Mouse (Mus musculus) ovary, postnatal 14 days (tissue): ENCODE results near the gene Dennd4b.
"Not testable (repeated sequence)": the region's sequence is repeated elsewhere in the genome, so short reads cannot be mapped to it uniquely, and the experiment has no call there.

ENCODE experiments used
- DNase-seq: peaks from one replicate; pipeline ENCODE4 v3.0.0; 2022; ENCODE audit warnings: low spot score

Dennd4b gene

GRCm38 (mm10) chr3:90279216-90279615, 14.2 kb downstream of the Dennd4b start:
- DNase-seq: no peak

- DNase-seq: no peak
Observed at GRCm38 (mm10) chr3:90279743-90280142, 14.8 kb downstream of the Dennd4b start.

- no peak for DNase-seq
Observed at GRCm38 (mm10) chr3:90280708-90281107, 15.7 kb downstream of the Dennd4b start.

- no peak for DNase-seq
Observed at GRCm38 (mm10) chr3:90284150-90284549, 19.2 kb downstream of the Dennd4b start.

- not testable (repeated sequence) for DNase-seq
Observed at GRCm38 (mm10) chr3:90289403-90289802, 24.4 kb downstream of the Dennd4b start.

- no peak for DNase-seq
Observed at GRCm38 (mm10) chr3:90290602-90291001, 25.6 kb downstream of the Dennd4b start.

GRCm38 (mm10) chr3:90291982-90292344, 27.0 kb downstream of the Dennd4b start:
- DNase-seq: no peak

GRCm38 (mm10) chr3:90292345-90293275, 27.6 kb downstream of the Dennd4b start, which contains the start of gene Gatad2b:
TSS of gene Gatad2b (plus strand) at chr3:90293178.
- peak; percentile 99 for DNase-seq

- no peak for DNase-seq
Observed at GRCm38 (mm10) chr3:90293352-90294063, 28.5 kb downstream of the Dennd4b start.

GRCm38 (mm10) chr3:90294064-90294440, 29.1 kb downstream of the Dennd4b start:
- DNase-seq: no peak

- no peak for DNase-seq
Observed at GRCm38 (mm10) chr3:90294651-90295050, 29.7 kb downstream of the Dennd4b start.

GRCm38 (mm10) chr3:90305801-90306200, 40.8 kb downstream of the Dennd4b start:
- no peak for DNase-seq

- DNase-seq: no peak
Observed at GRCm38 (mm10) chr3:90309589-90309988, 44.6 kb downstream of the Dennd4b start.

- DNase-seq: no peak
Observed at GRCm38 (mm10) chr3:90313367-90313766, 48.4 kb downstream of the Dennd4b start.

GRCm38 (mm10) chr3:90314241-90314640, 49.3 kb downstream of the Dennd4b start:
- DNase-seq: no peak

- DNase-seq: no peak
Observed at GRCm38 (mm10) chr3:90322289-90322688, 57.3 kb downstream of the Dennd4b start.

- DNase-seq: peak; percentile 45
Observed at GRCm38 (mm10) chr3:90323119-90323518, 58.1 kb downstream of the Dennd4b start.
